Mouse (Mus musculus): Measurements from ENCODE around the gene Ttc25. TPM values are rescaled to one million over a fixed set of nuclear protein-coding genes. Genes with fewer than 3 reads are reported as not detected.
"Not testable (repeated sequence)": the region's sequence is repeated elsewhere in the genome, so short reads cannot be mapped to it uniquely, and the experiment has no call there.

The Ttc25 gene
- polyA plus RNA-seq, 1 experiment, result 2.0 TPM

DNA sequence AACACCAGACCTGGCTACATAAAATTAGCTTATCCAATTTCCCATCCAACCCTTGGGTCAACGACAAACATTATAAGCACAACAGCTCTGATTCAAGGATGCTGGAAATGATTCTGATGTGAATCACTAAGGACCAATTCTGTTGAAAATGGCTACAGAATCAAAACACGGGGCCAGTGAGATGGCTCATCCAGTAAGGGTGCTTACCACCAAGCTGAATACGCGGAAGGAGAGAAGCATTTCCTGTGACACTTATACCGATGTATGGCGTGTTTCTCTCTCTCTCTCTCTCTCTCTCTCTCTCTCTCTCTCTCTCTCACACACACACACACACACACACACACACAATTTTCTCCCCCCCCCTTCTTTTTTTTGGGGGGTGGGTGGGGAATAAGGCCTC is 61.7 kb downstream of the Ttc25 start:
- H3K4me3 ChIP-seq (ENCODE audit: insufficient read depth, low read length), result no peak overlapping the region
- TF ChIP-seq CTCF (IDR thresholded peaks at IDR 0.05; ENCODE audit: extremely low read depth, insufficient read depth, low read length) (no peak), POLR2A (IDR thresholded peaks at IDR 0.05; ENCODE audit: extremely low read depth, insufficient read depth, low read length) (no peak)
- peaks cover 19% of the 10 kb centered on the region for H3K4me1 ChIP-seq (ENCODE audit: control insufficient read depth, insufficient read depth, low read length)
- no peak overlapping the region for H3K27ac ChIP-seq (ENCODE audit: insufficient read depth, low read length)

GRCm38 (mm10) chr11:100608796-100609195 is 63.4 kb downstream of the Ttc25 start:
- TF ChIP-seq CTCF (IDR thresholded peaks at IDR 0.05; ENCODE audit: extremely low read depth, insufficient read depth, low read length), result no peak
- no peak for TF ChIP-seq POLR2A (IDR thresholded peaks at IDR 0.05; ENCODE audit: extremely low read depth, insufficient read depth, low read length)
- H3K27ac ChIP-seq (ENCODE audit: insufficient read depth, low read length), result no peak overlapping the region
- H3K4me1 ChIP-seq (ENCODE audit: control insufficient read depth, insufficient read depth, low read length), result peaks cover 21% of the 10 kb centered on the region
- no peak overlapping the region for H3K4me3 ChIP-seq (ENCODE audit: insufficient read depth, low read length)

DNA sequence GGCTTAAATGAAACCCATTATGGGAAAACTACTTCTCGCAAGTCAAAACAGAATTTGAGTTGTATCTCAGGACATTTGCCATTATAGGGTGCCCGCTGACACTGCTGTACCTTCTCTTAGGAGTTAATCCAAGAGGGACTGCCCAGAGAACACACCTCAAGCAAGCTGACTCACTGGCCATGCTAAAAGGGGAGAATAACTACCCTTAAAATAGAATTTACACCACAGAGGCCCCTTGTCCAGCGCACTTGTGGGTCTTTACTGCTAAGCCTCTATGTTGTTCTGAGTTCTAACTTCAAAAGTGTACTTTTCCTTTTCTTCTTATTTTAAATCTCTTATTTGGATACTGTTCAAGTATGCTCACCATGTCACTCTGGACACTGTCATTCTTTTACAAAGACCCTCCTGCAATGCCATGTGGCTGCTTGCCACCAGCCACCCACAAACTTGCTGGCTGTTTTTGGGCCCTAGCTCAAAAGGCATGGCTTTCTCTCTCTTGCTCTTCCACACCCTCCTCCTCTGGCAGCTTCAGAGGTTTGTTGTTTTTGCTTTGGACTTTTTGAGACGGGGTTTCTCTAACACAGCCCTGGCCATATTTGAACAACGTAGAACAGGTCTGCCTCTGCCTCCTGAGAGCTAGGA is 64.1 kb downstream of the Ttc25 start:
- H3K4me3 ChIP-seq (ENCODE audit: insufficient read depth, low read length), result no peak overlapping the region

DNA sequence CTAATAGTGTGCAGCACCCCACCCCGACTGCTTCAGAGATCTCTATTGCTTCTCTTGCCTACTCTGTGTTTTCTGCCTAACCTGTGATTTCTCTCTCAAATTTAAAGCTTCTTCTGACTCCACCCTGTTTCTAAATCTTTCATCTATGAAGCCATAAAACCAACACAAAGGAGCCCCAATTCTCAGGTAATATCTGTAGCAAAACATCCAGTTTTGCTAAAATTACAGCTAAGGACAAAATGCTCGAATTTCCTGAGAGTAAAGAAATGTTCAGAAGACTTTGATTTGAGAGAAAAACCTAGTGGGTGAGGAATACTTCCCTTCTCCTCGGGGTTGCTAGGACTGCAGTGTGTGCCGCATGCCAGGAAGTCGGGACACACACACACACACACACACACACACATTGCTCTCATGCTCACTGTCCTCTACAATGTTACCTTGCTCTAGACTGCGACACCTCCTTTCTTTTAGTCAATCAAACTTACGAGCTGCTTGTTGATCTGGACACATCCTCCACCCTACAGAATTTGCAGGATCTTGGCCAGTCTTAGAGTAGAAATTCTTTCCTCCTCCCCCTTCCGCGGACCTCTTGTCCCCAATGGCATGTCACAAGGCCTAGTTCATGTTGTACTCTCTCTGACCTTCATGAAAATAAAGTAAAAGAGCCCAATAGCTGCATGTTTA is 64.7 kb downstream of the Ttc25 start:
- TF ChIP-seq CTCF (IDR thresholded peaks at IDR 0.05; ENCODE audit: extremely low read depth, insufficient read depth, low read length), result no peak
- no peak for TF ChIP-seq POLR2A (IDR thresholded peaks at IDR 0.05; ENCODE audit: extremely low read depth, insufficient read depth, low read length)
- H3K27ac ChIP-seq (ENCODE audit: insufficient read depth, low read length), result no peak overlapping the region
- peaks cover 15% of the 10 kb centered on the region for H3K4me1 ChIP-seq (ENCODE audit: control insufficient read depth, insufficient read depth, low read length)
- H3K4me3 ChIP-seq (ENCODE audit: insufficient read depth, low read length), result no peak overlapping the region

More for the DNA sequence above, 64.1 kb downstream of the Ttc25 start:
- Histone ChIP-seq H3K4me1 (ENCODE audit: control insufficient read depth, insufficient read depth, low read length) (peaks cover 18% of the 10 kb centered on the region), H3K27ac (ENCODE audit: insufficient read depth, low read length) (no peak overlapping the region)
- TF ChIP-seq POLR2A (IDR thresholded peaks at IDR 0.05; ENCODE audit: extremely low read depth, insufficient read depth, low read length) (no peak), CTCF (IDR thresholded peaks at IDR 0.05; ENCODE audit: extremely low read depth, insufficient read depth, low read length) (no peak)

- no peak for TF ChIP-seq POLR2A (IDR thresholded peaks at IDR 0.05; ENCODE audit: extremely low read depth, insufficient read depth, low read length)
- TF ChIP-seq CTCF (IDR thresholded peaks at IDR 0.05; ENCODE audit: extremely low read depth, insufficient read depth, low read length), result peak; percentile 42; the same call in 1 of the 2 replicates
- Histone ChIP-seq H3K4me1 (ENCODE audit: control insufficient read depth, insufficient read depth, low read length) (peaks cover 11% of the 10 kb centered on the region), H3K4me3 (ENCODE audit: insufficient read depth, low read length) (no peak overlapping the region), H3K27ac (ENCODE audit: insufficient read depth, low read length) (no peak overlapping the region)
Observed at GRCm38 (mm10) chr11:100611627-100612026, 66.2 kb downstream of the Ttc25 start.

DNA sequence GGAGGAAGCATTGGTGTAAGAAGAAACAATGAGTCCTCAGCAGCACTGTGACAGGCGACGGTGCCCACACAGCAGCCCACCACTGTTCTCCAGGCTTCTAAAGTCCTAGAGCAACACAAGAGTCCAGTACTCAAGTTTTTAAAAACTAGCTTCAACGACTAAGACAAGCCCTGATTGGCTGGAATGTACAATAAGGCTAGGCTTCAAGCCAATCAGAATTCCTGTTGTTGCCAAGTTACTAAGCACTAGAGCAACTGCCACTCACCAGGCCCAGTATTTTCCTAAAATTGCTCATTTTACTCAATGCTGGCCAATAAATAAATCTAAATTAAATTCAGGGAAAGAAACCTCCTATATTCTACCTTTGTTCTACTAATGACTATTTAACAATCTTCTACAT is 67.8 kb downstream of the Ttc25 start:
- H3K4me1 ChIP-seq (ENCODE audit: control insufficient read depth, insufficient read depth, low read length), result peaks cover 13% of the 10 kb centered on the region
- TF ChIP-seq CTCF (IDR thresholded peaks at IDR 0.05; ENCODE audit: extremely low read depth, insufficient read depth, low read length), result no peak
- TF ChIP-seq POLR2A (IDR thresholded peaks at IDR 0.05; ENCODE audit: extremely low read depth, insufficient read depth, low read length), result no peak
- H3K27ac ChIP-seq (ENCODE audit: insufficient read depth, low read length), result no peak overlapping the region
- H3K4me3 ChIP-seq (ENCODE audit: insufficient read depth, low read length), result no peak overlapping the region

GRCm38 (mm10) chr11:100616332-100616731 is 70.9 kb downstream of the Ttc25 start:
- no peak for TF ChIP-seq POLR2A (IDR thresholded peaks at IDR 0.05; ENCODE audit: extremely low read depth, insufficient read depth, low read length)
- TF ChIP-seq CTCF (IDR thresholded peaks at IDR 0.05; ENCODE audit: extremely low read depth, insufficient read depth, low read length), result no peak
- Histone ChIP-seq H3K4me1 (ENCODE audit: control insufficient read depth, insufficient read depth, low read length) (peaks cover 7% of the 10 kb centered on the region), H3K4me3 (ENCODE audit: insufficient read depth, low read length) (no peak overlapping the region), H3K27ac (ENCODE audit: insufficient read depth, low read length) (no peak overlapping the region)

- H3K27ac ChIP-seq (ENCODE audit: insufficient read depth, low read length); H3K4me3 ChIP-seq (ENCODE audit: insufficient read depth, low read length); H3K4me1 ChIP-seq (ENCODE audit: control insufficient read depth, insufficient read depth, low read length): not testable (repeated sequence)
Observed at GRCm38 (mm10) chr11:100616836-100617235, 71.4 kb downstream of the Ttc25 start.

GRCm38 (mm10) chr11:100617480-100617879 is 72.1 kb downstream of the Ttc25 start:
- H3K4me3 ChIP-seq (ENCODE audit: insufficient read depth, low read length), result no peak overlapping the region
- no peak overlapping the region for H3K27ac ChIP-seq (ENCODE audit: insufficient read depth, low read length)
- TF ChIP-seq CTCF (IDR thresholded peaks at IDR 0.05; ENCODE audit: extremely low read depth, insufficient read depth, low read length) (no peak), POLR2A (IDR thresholded peaks at IDR 0.05; ENCODE audit: extremely low read depth, insufficient read depth, low read length) (no peak)
- peaks cover 6% of the 10 kb centered on the region for H3K4me1 ChIP-seq (ENCODE audit: control insufficient read depth, insufficient read depth, low read length)
